Mouse (Mus musculus) macrophage (primary cell): ENCODE measurements at regions not wholly inside any gene's neighbourhood (a gene's known extent, or its start where the extent isn't known, plus 50 kb on each side); places are given as distances from the start of the nearest gene placed in this dataset.
"Not testable (repeated sequence)": the region's sequence is repeated elsewhere in the genome, so short reads cannot be mapped to it uniquely, and the experiment has no call there.

ENCODE experiments used
- H3K27ac ChIP-seq: fragments of 350-480 bp; formaldehyde crosslinking; 2 replicates; pipeline ENCODE4 v1.9.0; 2021
- H3K36me3 ChIP-seq: fragments of 350-480 bp; formaldehyde crosslinking; 2 replicates; pipeline ENCODE4 v1.9.0; 2021; ENCODE audit errors: inconsistent target
- H3K4me3 ChIP-seq: fragments of 350-480 bp; formaldehyde crosslinking; 2 replicates; pipeline ENCODE4 v1.9.0; 2021; ENCODE audit errors: inconsistent target
- H3K79me2 ChIP-seq: fragments of 350-480 bp; formaldehyde crosslinking; 2 replicates; pipeline ENCODE4 v1.9.0; 2021; ENCODE audit errors: inconsistent target
- WGBS: methylation state at CpG from one replicate; pipeline ENCODE4 v1.1.7; 2026; ENCODE audit warnings: inconsistent platforms; ENCODE audit not compliant: missing documents; 5-methylcytosine and 5-hydroxymethylcytosine counted together

- H3K36me3 ChIP-seq, H3K4me3 ChIP-seq, H3K79me2 ChIP-seq, H3K27ac ChIP-seq: not testable (repeated sequence)
- WGBS = no CpG with 5 or more reads among the region's 3 CpGs
These were observed 807.6 kb upstream of the Olfr1507 start for GRCm38 (mm10) chr14:53303179-53303578.

GRCm38 (mm10) chr14:53302491-53302829 is 806.9 kb upstream of the Olfr1507 start:
- H3K4me3 ChIP-seq, H3K27ac ChIP-seq, H3K36me3 ChIP-seq, H3K79me2 ChIP-seq: not testable (repeated sequence)
- WGBS = no CpG with 5 or more reads among the region's 3 CpGs

GRCm38 (mm10) chr14:53301722-53302490 is 806.4 kb upstream of the Olfr1507 start:
- WGBS = no CpG with 5 or more reads among the region's 11 CpGs
- not testable (repeated sequence) for H3K79me2 ChIP-seq, H3K4me3 ChIP-seq, H3K27ac ChIP-seq, H3K36me3 ChIP-seq

GRCm38 (mm10) chr14:53301110-53301509 is 805.6 kb upstream of the Olfr1507 start:
- WGBS = 75% methylated on average over 1 of the region's 1 CpGs
- H3K27ac ChIP-seq = not testable (repeated sequence)

GRCm38 (mm10) chr14:53299735-53300134 is 804.2 kb upstream of the Olfr1507 start:
- WGBS = no CpG with 5 or more reads among the region's 5 CpGs
- not testable (repeated sequence) for H3K27ac ChIP-seq, H3K4me3 ChIP-seq, H3K79me2 ChIP-seq, H3K36me3 ChIP-seq

More at GRCm38 (mm10) chr14:53301110-53301509, 805.6 kb upstream of the Olfr1507 start:
- H3K36me3 ChIP-seq, H3K4me3 ChIP-seq, H3K79me2 ChIP-seq: not testable (repeated sequence)

- H3K4me3 ChIP-seq, H3K27ac ChIP-seq, H3K36me3 ChIP-seq, H3K79me2 ChIP-seq: not testable (repeated sequence)
- no CpG with 5 or more reads among the region's 12 CpGs for WGBS
These were observed 788.0 kb upstream of the Olfr1507 start for GRCm38 (mm10) chr14:53283350-53284141.

GRCm38 (mm10) chr14:53273218-53273617 is 777.7 kb upstream of the Olfr1507 start:
- not testable (repeated sequence) for H3K27ac ChIP-seq, H3K4me3 ChIP-seq, H3K36me3 ChIP-seq, H3K79me2 ChIP-seq
- WGBS = no CpG with 5 or more reads among the region's 4 CpGs

- H3K4me3 ChIP-seq, H3K27ac ChIP-seq, H3K79me2 ChIP-seq, H3K36me3 ChIP-seq: not testable (repeated sequence)
- no CpG with 5 or more reads among the region's 2 CpGs for WGBS
These were observed 772.1 kb upstream of the Olfr1507 start for GRCm38 (mm10) chr14:53267693-53268092.

- WGBS = no CpG with 5 or more reads among the region's 3 CpGs
- H3K4me3 ChIP-seq, H3K79me2 ChIP-seq, H3K27ac ChIP-seq, H3K36me3 ChIP-seq: not testable (repeated sequence)
These were observed 760.4 kb upstream of the Olfr1507 start for GRCm38 (mm10) chr14:53255962-53256361.

- H3K27ac ChIP-seq, H3K36me3 ChIP-seq, H3K4me3 ChIP-seq, H3K79me2 ChIP-seq: not testable (repeated sequence)
These were observed 757.9 kb upstream of the Olfr1507 start for GRCm38 (mm10) chr14:53253470-53253869.

- not testable (repeated sequence) for H3K27ac ChIP-seq, H3K79me2 ChIP-seq, H3K36me3 ChIP-seq, H3K4me3 ChIP-seq
- no CpG with 5 or more reads among the region's 6 CpGs for WGBS
These were observed 735.6 kb upstream of the Olfr1507 start for GRCm38 (mm10) chr14:53231142-53231541.

GRCm38 (mm10) chr14:53224789-53225188 is 729.2 kb upstream of the Olfr1507 start:
- not testable (repeated sequence) for H3K79me2 ChIP-seq, H3K4me3 ChIP-seq, H3K27ac ChIP-seq, H3K36me3 ChIP-seq
- whole genome bisulfite sequencing = no CpG with 5 or more reads among the region's 1 CpGs

GRCm38 (mm10) chr14:53210554-53210953 is 715.0 kb upstream of the Olfr1507 start:
- not testable (repeated sequence) for H3K4me3 ChIP-seq, H3K79me2 ChIP-seq, H3K27ac ChIP-seq, H3K36me3 ChIP-seq
- no CpG with 5 or more reads among the region's 3 CpGs for WGBS

- H3K27ac ChIP-seq, H3K4me3 ChIP-seq, H3K36me3 ChIP-seq, H3K79me2 ChIP-seq: not testable (repeated sequence)
These were observed 713.7 kb upstream of the Olfr1507 start for GRCm38 (mm10) chr14:53209258-53209657.

- WGBS = no CpG with 5 or more reads among the region's 3 CpGs
- H3K79me2 ChIP-seq, H3K36me3 ChIP-seq, H3K4me3 ChIP-seq, H3K27ac ChIP-seq: not testable (repeated sequence)
These were observed 695.4 kb upstream of the Olfr1507 start for GRCm38 (mm10) chr14:53190931-53191330.

GRCm38 (mm10) chr14:53174099-53174498 is 678.5 kb upstream of the Olfr1507 start:
- H3K36me3 ChIP-seq, H3K4me3 ChIP-seq, H3K79me2 ChIP-seq, H3K27ac ChIP-seq: not testable (repeated sequence)
